Mouse (Mus musculus): ENCODE measurements around the gene Tenm3. TPM values are rescaled to one million over a fixed set of nuclear protein-coding genes. Genes with fewer than 3 reads are reported as not detected.

Tenm3 gene
- polyA plus RNA-seq, 1 experiment from 2014 or later, result 33.6 TPM

GRCm38 (mm10) chr8:48842035-48842434 lies 1.7 kb downstream of the Tenm3 start:
- H3K4me1 ChIP-seq, result peaks cover 72% of the 10 kb centered on the region
- H3K36me3 ChIP-seq, result no peaks in the 10 kb centered on the region
- no peak for DNase-seq (ENCODE audit: low spot score)
- 8% methylated on average over 4 of the region's 4 CpGs for WGBS
- peak overlapping the region; percentile 87 for H3K4me3 ChIP-seq
- no peaks in the 10 kb centered on the region for H3K9me3 ChIP-seq (replicated peaks)
- H3K27ac ChIP-seq (replicated peaks), result peak overlapping the region; percentile 93
- H3K27me3 ChIP-seq (ENCODE audit: low read depth, poor library complexity, severe bottlenecking), result peaks cover 41% of the 10 kb centered on the region

DNA sequence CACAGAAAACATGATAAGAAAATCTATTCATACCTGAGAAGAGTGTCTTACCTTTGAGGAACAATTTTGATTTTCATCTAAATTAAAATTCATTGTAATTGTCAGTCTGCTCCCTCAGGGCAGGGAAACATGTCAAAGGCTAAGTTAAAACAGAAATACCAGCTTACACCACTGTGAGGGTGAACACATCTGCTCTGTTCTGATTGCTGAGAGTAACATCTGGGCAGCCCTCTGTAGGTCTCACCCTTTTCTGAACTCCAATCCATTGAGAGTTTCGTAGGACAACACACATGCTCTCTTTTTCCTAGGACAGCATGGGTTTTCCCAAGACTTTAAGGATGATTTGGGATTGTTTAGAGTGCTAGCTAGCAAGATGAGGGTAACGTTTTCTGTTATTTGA lies 8.0 kb downstream of the Tenm3 start:
- peaks cover 6% of the 10 kb centered on the region; the same call in 1 of the 2 replicates for H3K27me3 ChIP-seq (ENCODE audit: low read depth, poor library complexity, severe bottlenecking)
- H3K36me3 ChIP-seq, result no peaks in the 10 kb centered on the region
- no peaks in the 10 kb centered on the region for H3K9me3 ChIP-seq (replicated peaks)
- peaks cover 46% of the 10 kb centered on the region for H3K4me1 ChIP-seq
- no peak for DNase-seq (ENCODE audit: low spot score)
- no peak overlapping the region for H3K27ac ChIP-seq (replicated peaks)
- H3K4me3 ChIP-seq, result no peak overlapping the region
- 59% methylated on average over 2 of the region's 2 CpGs for WGBS

GRCm38 (mm10) chr8:48827454-48827853 lies 16.3 kb downstream of the Tenm3 start:
- Histone ChIP-seq H3K36me3 (0 out of 2 replicates have a peak, but pooled peaks cover 7% of the 10 kb centered on the region), H3K4me1 (peaks cover 13% of the 10 kb centered on the region), H3K9me3 (replicated peaks) (no peaks in the 10 kb centered on the region), H3K4me3 (no peak overlapping the region), H3K27ac (replicated peaks) (no peak overlapping the region), H3K27me3 (ENCODE audit: low read depth, poor library complexity, severe bottlenecking) (no peaks in the 10 kb centered on the region)
- DNase-seq (ENCODE audit: low spot score), result no peak
- WGBS, result 67% methylated on average over 9 of the region's 9 CpGs

DNA sequence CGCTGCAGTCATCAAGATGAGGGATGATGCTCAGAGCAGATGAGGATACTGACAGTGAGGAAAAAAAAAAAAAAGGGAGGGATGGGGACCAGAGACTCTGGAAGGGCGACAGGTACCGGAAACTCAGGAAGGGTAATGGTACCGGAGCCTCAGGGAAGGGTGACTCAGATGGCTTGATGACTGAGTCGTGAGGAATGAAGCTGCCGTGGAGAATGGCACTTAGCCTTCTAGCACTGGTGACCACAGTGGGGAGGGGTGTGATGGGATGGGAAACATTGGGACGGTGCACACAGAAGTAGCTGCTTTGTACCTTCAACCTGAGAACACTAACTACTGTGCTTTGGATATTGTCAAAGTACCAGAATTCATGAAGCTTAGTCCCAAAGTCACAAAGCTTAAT lies 18.1 kb downstream of the Tenm3 start:
- peaks cover 9% of the 10 kb centered on the region for H3K4me1 ChIP-seq
- no peak for DNase-seq (ENCODE audit: low spot score)
- H3K9me3 ChIP-seq (replicated peaks), result no peaks in the 10 kb centered on the region
- H3K27ac ChIP-seq (replicated peaks), result no peak overlapping the region
- 0 out of 2 replicates have a peak, but pooled peaks cover 7% of the 10 kb centered on the region for H3K36me3 ChIP-seq
- no peak overlapping the region for H3K4me3 ChIP-seq
- H3K27me3 ChIP-seq (ENCODE audit: low read depth, poor library complexity, severe bottlenecking), result no peaks in the 10 kb centered on the region
- WGBS, result 94% methylated on average over 7 of the region's 7 CpGs

- Histone ChIP-seq H3K9me3 (replicated peaks) (no peaks in the 10 kb centered on the region), H3K27me3 (ENCODE audit: low read depth, poor library complexity, severe bottlenecking) (no peaks in the 10 kb centered on the region), H3K36me3 (no peaks in the 10 kb centered on the region), H3K4me3 (no peak overlapping the region), H3K27ac (replicated peaks) (no peak overlapping the region), H3K4me1 (peaks cover 17% of the 10 kb centered on the region)
- DNase-seq (ENCODE audit: low spot score), result no peak
- 91% methylated on average over 4 of the region's 4 CpGs for WGBS
Observed at GRCm38 (mm10) chr8:48822291-48822690, 21.5 kb downstream of the Tenm3 start.

DNA sequence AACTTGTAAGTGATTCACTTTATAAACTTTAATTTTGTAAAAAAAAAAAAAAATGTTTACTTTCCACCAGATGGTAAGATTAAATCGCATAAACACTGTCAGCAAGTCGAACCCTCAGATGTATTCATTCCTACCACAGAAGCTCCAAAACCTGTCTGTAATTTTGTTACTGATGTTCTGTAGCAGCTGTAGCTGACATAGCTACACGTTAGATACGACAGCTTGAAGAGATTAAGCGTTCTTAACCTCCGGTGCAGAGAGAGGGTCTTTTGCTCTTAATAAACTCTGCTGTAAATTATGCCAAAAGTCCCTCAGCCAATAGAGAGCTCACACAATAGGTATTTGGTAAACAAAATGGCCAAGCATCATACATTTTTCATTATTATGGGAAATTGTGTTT lies 23.8 kb downstream of the Tenm3 start:
- DNase-seq (ENCODE audit: low spot score), result no peak
- Histone ChIP-seq H3K4me1 (peaks cover 16% of the 10 kb centered on the region), H3K9me3 (replicated peaks) (no peaks in the 10 kb centered on the region), H3K27ac (replicated peaks) (no peak overlapping the region), H3K36me3 (no peaks in the 10 kb centered on the region), H3K4me3 (no peak overlapping the region), H3K27me3 (ENCODE audit: low read depth, poor library complexity, severe bottlenecking) (no peaks in the 10 kb centered on the region)
- 49% methylated on average over 6 of the region's 6 CpGs for WGBS

GRCm38 (mm10) chr8:48819348-48819747 lies 24.4 kb downstream of the Tenm3 start:
- no peak for DNase-seq (ENCODE audit: low spot score)
- no peaks in the 10 kb centered on the region for H3K9me3 ChIP-seq (replicated peaks)
- H3K36me3 ChIP-seq, result no peaks in the 10 kb centered on the region
- H3K4me1 ChIP-seq, result peaks cover 16% of the 10 kb centered on the region
- no peaks in the 10 kb centered on the region for H3K27me3 ChIP-seq (ENCODE audit: low read depth, poor library complexity, severe bottlenecking)
- H3K4me3 ChIP-seq, result no peak overlapping the region
- 83% methylated on average over 5 of the region's 5 CpGs for WGBS
- H3K27ac ChIP-seq (replicated peaks), result no peak overlapping the region

- Histone ChIP-seq H3K27me3 (ENCODE audit: low read depth, poor library complexity, severe bottlenecking) (no peaks in the 10 kb centered on the region), H3K4me1 (peaks cover 28% of the 10 kb centered on the region), H3K36me3 (no peaks in the 10 kb centered on the region), H3K4me3 (no peak overlapping the region), H3K27ac (replicated peaks) (no peak overlapping the region), H3K9me3 (replicated peaks) (no peaks in the 10 kb centered on the region)
- no peak for DNase-seq (ENCODE audit: low spot score)
- 60% methylated on average over 13 of the region's 13 CpGs for WGBS
Observed at GRCm38 (mm10) chr8:48816941-48817340, 26.8 kb downstream of the Tenm3 start.

GRCm38 (mm10) chr8:48812196-48812741 lies 31.5 kb downstream of the Tenm3 start:
- DNase-seq (ENCODE audit: low spot score), result no peak
- Histone ChIP-seq H3K4me3 (no peak overlapping the region), H3K36me3 (no peaks in the 10 kb centered on the region), H3K4me1 (peaks cover 55% of the 10 kb centered on the region), H3K27me3 (ENCODE audit: low read depth, poor library complexity, severe bottlenecking) (no peaks in the 10 kb centered on the region), H3K9me3 (replicated peaks) (no peaks in the 10 kb centered on the region), H3K27ac (replicated peaks) (peak overlapping the region; percentile 67; the same call in 1 of the 2 replicates)
- 98% methylated on average over 1 of the region's 1 CpGs for WGBS

DNA sequence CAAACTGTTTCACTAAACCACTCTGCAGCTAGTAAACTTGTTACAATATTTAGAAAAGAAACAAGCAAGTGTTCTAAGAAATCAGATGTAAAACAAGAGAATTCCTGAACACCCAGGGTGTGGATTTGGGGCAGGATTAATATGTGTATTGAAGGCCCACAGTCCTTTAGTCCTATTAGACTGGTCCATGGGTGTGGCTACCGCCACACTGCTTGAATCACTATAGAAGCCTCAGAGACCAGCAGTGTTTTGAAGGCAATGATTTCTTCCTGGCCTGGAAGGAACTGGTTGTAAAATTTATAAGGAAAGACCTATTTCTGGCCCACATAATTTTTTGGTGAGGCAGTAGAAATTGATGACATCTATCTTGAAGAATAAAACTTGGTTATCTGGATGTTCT lies 33.1 kb downstream of the Tenm3 start:
- Histone ChIP-seq H3K4me3 (no peak overlapping the region), H3K36me3 (peaks cover 8% of the 10 kb centered on the region), H3K9me3 (replicated peaks) (no peaks in the 10 kb centered on the region), H3K4me1 (peaks cover 60% of the 10 kb centered on the region), H3K27me3 (ENCODE audit: low read depth, poor library complexity, severe bottlenecking) (no peaks in the 10 kb centered on the region), H3K27ac (replicated peaks) (no peak overlapping the region)
- WGBS, result 28% methylated on average over 1 of the region's 1 CpGs
- DNase-seq (ENCODE audit: low spot score), result no peak

DNA sequence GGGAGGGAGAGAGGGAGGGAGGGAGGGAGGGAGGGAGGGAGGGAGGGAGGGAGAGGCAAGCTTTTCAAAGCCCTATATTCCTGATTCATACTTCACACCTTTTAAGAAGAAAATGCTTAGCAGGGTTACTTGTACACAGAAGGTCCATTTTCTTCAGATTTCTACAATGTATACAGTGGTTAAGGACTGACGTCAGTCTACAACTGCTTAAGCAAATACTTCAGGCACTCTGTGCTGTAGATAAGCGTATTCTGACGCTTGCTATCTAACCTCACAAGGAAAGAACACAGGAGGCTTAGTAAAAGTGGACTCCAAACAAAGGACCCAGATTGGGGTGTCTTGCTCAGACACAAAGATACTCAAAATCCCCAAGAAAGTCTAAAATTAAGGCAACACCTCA lies 34.6 kb downstream of the Tenm3 start:
- Histone ChIP-seq H3K36me3 (peaks cover 11% of the 10 kb centered on the region), H3K4me3 (no peak overlapping the region), H3K9me3 (replicated peaks) (no peaks in the 10 kb centered on the region), H3K4me1 (peaks cover 60% of the 10 kb centered on the region), H3K27ac (replicated peaks) (no peak overlapping the region), H3K27me3 (ENCODE audit: low read depth, poor library complexity, severe bottlenecking) (no peaks in the 10 kb centered on the region)
- DNase-seq (ENCODE audit: low spot score), result no peak
- WGBS, result 31% methylated on average over 3 of the region's 3 CpGs

DNA sequence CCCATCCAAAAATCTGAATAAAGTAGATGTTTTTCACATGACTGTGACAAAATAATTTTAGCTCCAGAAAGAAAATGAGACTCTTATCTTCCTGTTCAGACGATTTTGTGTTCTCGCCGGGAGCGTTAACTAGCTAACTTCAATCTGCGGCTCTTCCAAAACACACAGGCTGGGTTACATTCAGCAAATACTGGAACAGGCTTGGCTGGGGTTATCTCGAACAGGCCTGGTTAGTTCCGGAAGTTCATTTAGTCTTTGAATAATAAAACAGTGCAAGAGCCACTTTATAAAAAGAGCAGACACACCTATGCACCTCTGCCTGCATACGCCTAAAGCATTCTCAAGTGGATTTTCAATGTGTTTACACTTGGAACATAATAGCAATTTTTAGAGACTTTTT lies 40.7 kb downstream of the Tenm3 start:
- no peaks in the 10 kb centered on the region for H3K9me3 ChIP-seq (replicated peaks)
- no peak overlapping the region for H3K27ac ChIP-seq (replicated peaks)
- no peak overlapping the region for H3K4me3 ChIP-seq
- H3K4me1 ChIP-seq, result peaks cover 16% of the 10 kb centered on the region
- 93% methylated on average over 8 of the region's 8 CpGs for WGBS
- H3K27me3 ChIP-seq (ENCODE audit: low read depth, poor library complexity, severe bottlenecking), result no peaks in the 10 kb centered on the region
- peaks cover 11% of the 10 kb centered on the region for H3K36me3 ChIP-seq
- DNase-seq (ENCODE audit: low spot score), result no peak

- H3K27me3 ChIP-seq (ENCODE audit: low read depth, poor library complexity, severe bottlenecking), result no peaks in the 10 kb centered on the region
- 86% methylated on average over 8 of the region's 8 CpGs for WGBS
- H3K4me3 ChIP-seq, result no peak overlapping the region
- DNase-seq (ENCODE audit: low spot score), result no peak
- H3K27ac ChIP-seq (replicated peaks), result no peak overlapping the region
- peaks cover 14% of the 10 kb centered on the region for H3K4me1 ChIP-seq
- H3K36me3 ChIP-seq, result peaks cover 11% of the 10 kb centered on the region
- no peaks in the 10 kb centered on the region for H3K9me3 ChIP-seq (replicated peaks)
Observed at GRCm38 (mm10) chr8:48802231-48802630, 41.5 kb downstream of the Tenm3 start.

DNA sequence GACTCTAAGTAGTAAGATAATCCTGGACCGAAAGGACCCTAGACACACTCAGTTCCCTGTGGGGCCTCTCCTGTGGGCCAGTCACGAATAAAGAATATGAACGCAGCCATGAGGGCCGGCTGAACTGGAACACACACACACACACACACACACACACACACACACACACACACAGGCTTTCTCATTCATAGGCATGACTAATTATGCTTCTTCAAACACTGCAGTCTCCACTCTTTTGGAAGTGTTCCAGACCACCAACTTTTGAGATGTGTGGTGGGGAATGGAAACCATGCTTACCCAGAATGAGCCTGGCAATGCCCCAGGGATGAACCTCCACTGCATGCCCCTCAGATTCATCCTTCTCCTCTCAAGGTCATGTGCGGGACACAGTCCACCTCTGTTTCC lies 45.8 kb downstream of the Tenm3 start:
- Histone ChIP-seq H3K4me1 (peaks cover 19% of the 10 kb centered on the region), H3K36me3 (no peaks in the 10 kb centered on the region), H3K9me3 (replicated peaks) (no peaks in the 10 kb centered on the region), H3K4me3 (no peak overlapping the region), H3K27ac (replicated peaks) (no peak overlapping the region), H3K27me3 (ENCODE audit: low read depth, poor library complexity, severe bottlenecking) (no peaks in the 10 kb centered on the region)
- no peak for DNase-seq (ENCODE audit: low spot score)
- WGBS, result 85% methylated on average over 5 of the region's 5 CpGs

Measured in midbrain, embryonic 10.5 days (tissue).